Mouse (Mus musculus) neutrophil, adult 83 days (primary cell): ENCODE measurements around the gene Gm21903. TPM values are rescaled to one million over a fixed set of nuclear protein-coding genes. Genes with fewer than 3 reads are reported as not detected.

Source experiments
- total RNA-seq, 2 experiments: library from RNA; stranded (reverse); gene quantifications; one replicate each; pipeline ENCODE4 v1.2.4; 2023

Gene Gm21903
- not detected for total RNA-seq

GRCm38 (mm10) chr17:39043241-39043640 is at the start of gene Gm21903:
TSS of gene Gm21903 (minus strand) at chr17:39043341.

GRCm38 (mm10) chr17:39076937-39077336 is 33.8 kb upstream of the Gm21903 start, which contains the start of gene Esp23:
TSS of gene Esp23 (minus strand) at chr17:39077037.

GRCm38 (mm10) chr17:39036395-39036794 is 6.7 kb downstream of the Gm21903 start, which contains the start of gene Esp24:
TSS of gene Esp24 (plus strand) at chr17:39036695.

Other genes starting within 250 kb of the Gm21903 start
- gene Esp24, start 6.6 kb downstream of the Gm21903 start, total RNA-seq: not detected
- not detected for gene Esp23, start 33.7 kb upstream of the Gm21903 start, total RNA-seq
- not detected for gene Esp22, start 52.0 kb upstream of the Gm21903 start, total RNA-seq